Mouse (Mus musculus) thymus, postnatal 36 days (tissue): Measurements from ENCODE around the gene Fgf18.
A peak's percentile ranks its signal among the peaks of the same experiment; 100 is the strongest.

Source experiments
- DNase-seq, 2 experiments: peaks; one replicate each; pipeline ENCODE4 v3.0.0; 2022; ENCODE audit warnings: mixed read lengths in 2 of 2

Fgf18 gene

DNA sequence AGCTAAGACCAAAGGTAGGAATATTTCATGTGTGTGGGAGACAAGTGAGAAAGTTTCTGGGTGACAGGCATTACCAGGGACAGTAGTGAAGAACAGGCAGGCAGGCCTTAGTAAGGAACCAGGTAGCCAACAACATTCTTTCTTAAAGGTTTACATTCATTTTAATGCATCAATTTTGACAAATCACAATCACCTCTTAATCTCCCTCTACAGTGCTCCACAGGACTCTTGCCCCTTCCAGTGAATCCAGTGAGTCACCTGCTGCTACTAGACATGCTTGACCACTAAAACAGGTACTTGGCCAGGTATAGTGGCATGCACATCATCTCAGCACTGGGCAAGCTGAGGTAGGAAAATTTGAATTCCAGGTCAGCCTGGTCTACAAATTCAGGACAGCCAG is 3.2 kb upstream of the Fgf18 start:
- DNase-seq: no peak

DNA sequence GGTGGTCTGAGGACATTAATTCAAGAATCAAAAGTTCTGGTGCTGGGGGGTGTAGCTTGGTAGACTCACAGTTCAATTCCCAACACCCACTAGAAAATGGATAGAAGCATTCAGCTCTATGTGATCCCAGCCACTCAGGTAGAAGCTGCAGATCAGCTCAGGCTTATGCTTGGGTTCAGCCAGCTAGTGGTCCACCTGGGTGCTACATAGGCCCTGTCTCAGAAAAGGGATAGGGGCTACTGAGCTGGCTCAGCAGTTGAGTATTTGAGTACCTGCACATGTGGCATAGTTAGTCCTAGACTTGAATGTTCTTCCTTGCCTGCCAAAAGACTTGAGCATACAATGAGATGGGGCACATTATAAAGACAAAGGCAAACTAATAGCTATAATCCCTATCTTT is 2.3 kb upstream of the Fgf18 start:
- no peak for DNase-seq

- no peak for DNase-seq
Measured at GRCm38 (mm10) chr11:33149088-33149436, 1.9 kb upstream of the Fgf18 start.

DNA sequence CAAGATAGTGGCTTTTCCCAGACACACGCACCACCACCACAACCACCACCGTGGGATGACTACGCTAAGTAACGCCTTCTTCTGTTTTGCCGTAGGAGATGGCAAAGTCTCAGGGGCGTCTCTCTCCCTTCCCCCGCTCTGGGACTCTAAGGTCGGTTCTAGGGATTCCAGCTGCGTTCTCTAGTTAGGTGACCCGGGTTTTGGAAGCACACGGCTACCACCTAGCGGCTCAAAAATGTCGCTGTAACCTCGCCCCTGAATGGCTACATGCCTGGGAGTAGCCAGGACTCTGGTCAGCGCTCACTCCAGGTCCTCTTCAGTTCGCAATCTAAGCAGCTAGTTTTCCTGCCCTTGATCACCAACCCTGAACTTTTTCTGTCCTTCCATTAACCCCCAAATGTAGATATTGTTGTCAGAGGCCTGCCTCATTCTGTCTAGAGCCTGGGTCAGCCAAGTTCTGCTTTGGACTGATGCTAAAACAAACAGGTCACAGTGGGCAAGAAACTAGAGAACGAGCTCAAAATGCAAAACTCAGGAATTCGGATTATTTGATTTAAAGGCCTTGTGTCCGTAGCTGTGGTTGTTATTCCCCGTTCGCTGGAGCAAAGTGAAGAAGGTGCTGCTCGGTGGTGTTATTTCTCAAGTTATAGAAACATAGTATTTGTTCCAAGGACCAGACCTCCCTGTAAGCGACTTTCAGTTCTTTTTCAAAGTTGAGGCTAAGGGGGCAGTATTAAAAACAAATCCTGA is 1.3 kb upstream of the Fgf18 start:
- DNase-seq: peak; percentile 57 to 60

GRCm38 (mm10) chr11:33147572-33148337 is 555 bp upstream of the Fgf18 start:
- DNase-seq: peak; percentile 29 to 45

DNA sequence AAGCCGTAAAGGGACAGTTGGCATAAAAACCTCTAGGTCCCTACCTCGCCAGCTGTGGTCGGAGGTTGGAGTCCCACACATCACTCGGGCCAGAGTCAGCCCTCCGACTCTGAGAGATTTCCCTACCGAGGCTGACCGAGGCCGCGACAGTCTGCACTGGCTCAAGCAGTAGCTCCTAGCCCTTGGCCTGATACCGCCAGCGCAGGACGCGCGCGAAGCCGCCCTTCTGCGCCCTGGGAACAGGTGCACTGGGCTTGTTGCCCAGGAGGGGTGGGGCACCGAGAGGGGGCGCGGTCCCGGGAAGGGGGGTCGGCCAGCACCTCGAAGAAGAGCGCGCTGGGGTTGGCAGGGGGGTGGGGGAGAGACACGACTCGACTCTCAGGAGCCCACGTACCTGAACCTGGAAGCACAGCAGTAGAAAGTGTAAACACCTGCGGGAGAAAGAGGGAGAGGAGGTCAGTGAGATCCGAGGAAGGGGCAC is 509 bp downstream of the Fgf18 start:
- DNase-seq: peak; percentile 19 to 45

- DNase-seq: no peak
Measured at GRCm38 (mm10) chr11:33146143-33146497, 1.1 kb downstream of the Fgf18 start.

DNA sequence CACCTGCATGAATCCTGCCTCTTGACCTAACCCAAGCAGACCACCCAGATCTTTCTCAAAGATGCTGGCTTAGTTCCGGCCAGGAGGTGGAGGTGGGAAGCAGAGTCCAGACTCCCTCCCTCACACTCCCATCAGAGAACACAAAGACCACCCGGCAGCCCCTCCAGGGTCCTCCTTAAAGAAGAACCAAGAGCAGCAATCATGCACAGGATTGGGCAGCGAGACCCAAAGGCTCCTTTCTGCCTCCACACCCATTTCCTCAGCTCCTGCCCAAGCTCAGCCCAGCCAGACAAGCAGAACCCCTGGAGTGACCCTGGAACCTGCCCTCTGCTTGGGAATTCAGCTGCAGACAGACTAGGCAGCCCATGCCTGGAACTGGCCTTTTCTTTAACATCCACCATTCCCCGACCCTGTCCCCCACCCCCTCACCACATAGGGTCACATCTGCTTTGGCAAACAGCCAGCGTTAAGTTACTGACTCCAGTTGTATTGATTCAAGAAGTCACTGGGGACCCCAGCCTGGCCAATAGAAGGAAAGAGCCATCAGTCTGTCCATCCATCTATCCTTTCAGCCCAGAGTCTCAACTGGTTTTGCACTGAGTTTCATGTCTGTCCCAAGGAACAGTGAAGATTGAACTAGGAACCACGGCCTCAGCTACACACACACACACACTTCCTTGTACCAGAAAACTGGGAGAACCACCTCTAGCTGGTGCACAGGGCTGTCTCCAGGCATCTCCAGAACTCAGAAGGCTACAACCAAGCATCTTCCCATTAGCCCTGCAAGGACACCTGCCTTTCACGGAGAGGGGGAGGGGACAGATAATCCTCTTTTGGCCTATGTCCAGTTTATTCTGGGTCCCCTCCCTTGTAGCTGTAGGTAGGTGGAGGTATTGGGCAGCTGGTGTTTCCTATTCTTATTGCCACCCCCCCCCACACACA is 1.7 kb downstream of the Fgf18 start:
- DNase-seq: no peak

- no peak for DNase-seq
Measured at GRCm38 (mm10) chr11:33143906-33144305, 3.3 kb downstream of the Fgf18 start.

- DNase-seq: no peak
Measured at GRCm38 (mm10) chr11:33142801-33143200, 4.4 kb downstream of the Fgf18 start.

DNA sequence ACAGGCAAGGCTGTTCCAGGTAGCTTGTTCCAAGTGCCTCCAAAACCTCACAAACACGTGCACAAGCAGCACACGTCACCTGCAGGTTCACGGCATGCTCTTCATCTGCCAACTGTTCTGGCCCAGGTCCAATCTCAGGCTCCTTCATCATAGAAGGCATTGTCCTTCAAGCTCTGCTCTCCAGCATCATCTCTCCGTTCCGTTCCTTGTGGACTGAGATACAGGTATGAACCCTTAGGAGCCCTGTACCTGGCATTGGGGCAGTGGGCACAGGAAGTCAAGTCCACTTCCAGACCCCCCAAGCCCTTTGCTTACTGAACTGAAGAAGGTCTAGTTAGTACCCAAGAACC is 7.1 kb downstream of the Fgf18 start:
- DNase-seq: no peak

DNA sequence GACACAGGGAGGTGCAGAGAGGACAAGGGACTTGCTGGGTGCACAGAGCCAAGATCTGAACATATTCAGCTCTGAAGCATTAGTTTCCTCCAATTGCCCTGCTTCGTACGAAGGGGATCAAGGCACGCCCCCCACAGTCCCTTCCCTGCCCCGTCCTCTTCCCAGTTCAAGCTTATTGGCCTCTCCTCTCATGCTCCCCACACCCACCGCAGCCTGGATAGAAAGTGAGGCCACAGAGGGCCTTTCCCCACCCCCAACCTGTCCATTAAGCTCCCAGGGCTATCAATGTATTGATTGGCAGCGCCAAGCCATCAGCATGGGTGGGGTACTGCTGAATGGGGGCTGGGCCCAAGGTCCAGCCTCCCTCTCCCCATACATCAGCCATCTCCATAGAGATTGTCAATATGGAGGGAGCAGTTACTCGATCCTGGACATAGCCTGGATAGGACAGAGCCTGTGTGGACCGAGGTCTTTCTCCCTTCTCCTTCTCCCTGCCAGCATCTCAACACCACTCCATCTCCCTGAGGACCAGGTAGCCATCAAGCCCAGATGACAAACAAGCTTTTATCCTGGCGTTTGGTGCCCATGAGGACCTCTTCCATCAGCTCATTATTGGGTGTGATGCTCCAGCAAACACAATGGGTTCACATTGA is 7.6 kb downstream of the Fgf18 start:
- DNase-seq: no peak

DNA sequence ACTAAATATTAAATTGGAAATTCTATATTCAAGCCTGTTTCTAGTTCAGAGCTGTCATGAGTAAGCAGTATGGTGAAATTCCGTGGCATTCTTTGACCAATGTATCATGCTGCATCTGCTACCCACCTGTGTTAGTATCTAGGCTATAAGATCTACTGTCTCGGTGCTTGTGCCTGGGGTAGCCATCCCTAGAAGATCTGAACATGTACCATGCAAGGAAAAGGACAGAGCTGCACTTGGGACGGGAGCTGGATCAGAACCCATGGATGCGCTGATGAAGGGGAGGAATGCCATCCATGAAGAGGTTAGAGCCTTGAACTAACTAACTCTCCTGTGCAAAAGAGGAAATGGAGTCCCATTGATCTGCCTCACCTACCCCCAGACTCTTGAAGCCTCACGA is 8.5 kb downstream of the Fgf18 start:
- DNase-seq: no peak

GRCm38 (mm10) chr11:33134391-33134986 is 12.7 kb downstream of the Fgf18 start:
- DNase-seq: no peak

- no peak for DNase-seq
Measured at GRCm38 (mm10) chr11:33132619-33133338, 14.4 kb downstream of the Fgf18 start.

- DNase-seq: no peak
Measured at GRCm38 (mm10) chr11:33127058-33127457, 20.1 kb downstream of the Fgf18 start.

DNA sequence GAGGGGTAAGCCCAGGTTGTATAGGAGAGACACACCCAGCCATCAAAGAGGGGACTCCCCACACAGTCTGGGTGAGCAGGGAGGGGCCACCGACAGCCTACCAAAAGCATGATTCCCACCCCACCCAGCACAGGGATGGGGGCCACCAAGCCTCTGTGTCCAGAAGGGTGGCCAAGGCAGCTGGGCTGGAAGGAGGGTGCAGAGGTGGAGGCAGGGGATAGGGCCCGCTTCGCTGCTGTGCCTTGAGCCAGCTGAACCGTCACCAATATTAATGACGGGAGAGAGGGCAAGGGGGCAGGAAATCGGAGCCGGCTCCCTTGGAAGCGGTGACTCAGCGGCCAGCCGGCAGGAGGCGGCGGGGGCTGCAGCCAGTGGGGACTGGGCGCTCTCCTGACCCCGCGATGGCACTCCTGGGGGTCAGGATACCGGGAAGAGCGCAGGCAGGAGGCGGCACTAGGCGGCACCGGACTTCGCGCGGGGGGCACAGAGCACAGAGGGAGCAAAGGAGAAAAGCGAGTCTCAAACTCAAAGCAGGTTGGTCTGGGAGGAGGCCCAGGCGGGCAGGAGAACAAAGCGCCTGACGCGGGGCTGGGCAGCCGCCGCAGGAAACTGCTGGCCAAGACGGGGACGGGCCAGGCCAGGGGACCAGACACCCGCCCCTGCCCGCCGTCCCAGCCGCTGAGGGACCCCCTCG is 24.5 kb downstream of the Fgf18 start:
- DNase-seq: no peak

GRCm38 (mm10) chr11:33119556-33119955 is 27.6 kb downstream of the Fgf18 start:
- no peak for DNase-seq

DNA sequence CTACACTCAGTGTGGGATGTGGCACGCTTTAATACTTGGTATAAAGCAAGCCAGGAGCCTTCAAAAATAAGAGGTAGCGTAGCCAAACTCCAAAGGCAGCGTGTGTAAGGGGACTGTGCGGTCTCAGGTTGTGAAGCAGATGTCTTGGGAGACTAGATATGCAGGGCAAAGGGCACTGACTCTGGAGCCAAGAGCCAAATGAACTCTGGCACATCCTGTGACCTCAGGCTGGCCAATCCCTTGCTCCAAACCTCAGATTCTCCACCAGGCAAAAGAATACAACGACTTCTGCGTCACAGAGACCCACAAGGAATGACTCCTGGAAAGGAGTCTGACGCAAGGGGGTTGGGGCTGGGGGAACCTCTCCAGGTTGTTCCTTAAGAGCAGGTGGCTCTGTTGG is 28.1 kb downstream of the Fgf18 start:
- DNase-seq: no peak

GRCm38 (mm10) chr11:33118480-33118879 is 28.7 kb downstream of the Fgf18 start:
- DNase-seq: no peak

DNA sequence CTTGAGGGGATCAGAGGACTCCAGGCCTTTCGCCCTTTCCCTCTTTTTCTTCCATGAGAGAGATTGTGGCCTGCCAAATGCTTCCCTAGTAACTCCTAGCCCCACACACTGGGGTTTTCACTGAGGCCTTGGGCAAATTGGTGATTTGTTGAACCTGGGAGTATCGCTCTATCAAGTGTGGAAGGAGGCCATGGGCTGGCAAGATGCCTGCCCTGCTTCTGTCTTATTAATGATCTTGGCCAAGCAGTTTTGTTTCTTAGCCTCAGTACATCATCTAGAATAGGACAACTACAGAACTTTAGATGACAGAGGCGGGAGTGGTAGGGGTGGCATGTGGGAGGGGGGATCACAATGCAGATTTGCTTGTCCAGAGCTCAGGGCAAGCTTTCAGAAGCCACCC is 31.4 kb downstream of the Fgf18 start:
- DNase-seq: no peak
